Mouse (Mus musculus): ENCODE results near the gene Tecpr2. TPM values are rescaled to one million over a fixed set of nuclear protein-coding genes. Genes with fewer than 3 reads are reported as not detected.
"Not testable (repeated sequence)": the region's sequence is repeated elsewhere in the genome, so short reads cannot be mapped to it uniquely, and the experiment has no call there.

Gene Tecpr2
- 7.0 and 7.9 TPM in 2 replicates for polyA plus RNA-seq (2012; rRNA removed)

DNA sequence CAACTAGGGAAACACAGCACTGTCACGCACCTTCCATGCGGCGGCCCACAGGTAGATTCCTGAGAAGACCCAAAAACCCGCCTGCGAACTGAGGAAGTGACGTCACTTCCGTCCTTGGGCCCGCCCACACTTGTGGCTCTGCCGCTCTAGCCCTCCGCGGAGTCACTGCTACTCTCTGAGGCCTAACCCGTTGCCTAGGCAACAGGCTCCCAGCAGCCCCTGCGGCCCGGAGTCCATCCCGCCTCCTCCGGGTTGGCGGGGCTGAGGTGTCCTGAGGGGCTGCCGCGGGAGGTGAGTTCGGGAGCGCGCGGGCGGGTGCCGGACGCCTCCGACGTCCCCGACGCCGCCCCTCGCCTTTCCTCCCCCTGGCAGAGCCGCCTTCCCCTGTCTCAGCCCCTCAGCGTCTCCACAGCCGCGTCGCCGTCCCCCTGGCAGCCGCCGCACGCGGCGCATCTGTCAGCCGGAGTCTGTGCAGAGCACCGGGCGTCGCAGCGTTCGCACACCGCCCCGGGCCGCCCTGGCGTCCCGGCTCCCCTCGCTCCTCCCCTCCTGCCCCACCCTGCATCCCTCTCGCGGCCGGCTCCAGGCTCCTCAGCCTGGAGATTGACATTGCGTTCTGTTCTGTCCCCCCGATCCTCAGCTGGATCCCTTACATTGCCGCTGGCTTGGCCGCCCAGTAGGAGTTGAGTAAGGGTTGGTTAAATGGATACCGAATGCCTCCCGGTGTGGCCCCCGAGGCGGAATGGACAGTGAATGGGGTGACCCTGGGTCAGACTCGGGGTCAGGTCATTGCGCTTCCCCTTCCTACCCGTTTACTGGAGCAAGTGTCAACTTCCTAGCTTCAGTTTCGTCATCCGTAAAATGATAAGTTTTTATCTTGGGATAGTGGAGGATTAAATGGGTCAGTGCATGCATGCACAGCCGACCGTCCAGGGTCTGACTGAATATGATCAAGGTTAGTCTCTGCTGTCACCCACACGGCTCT lies at the start of gene Tecpr2, which contains the start of gene Cinp:
Gene Tecpr2 (plus strand): TSS at position 229 of the 985 bp plus-strand sequence.
Gene Cinp (minus strand): TSS at position 110 of the 985 bp plus-strand sequence.
- DNase-seq (ENCODE audit: low read depth): peak; percentile 68

- no peak for DNase-seq (ENCODE audit: low read depth)
Measured at GRCm38 (mm10) chr12:110840348-110841198, 48.5 kb upstream of the Tecpr2 start, which contains the start of gene Mok. Gene Mok (minus strand): TSS chr12:110840939.

- no peak for DNase-seq (ENCODE audit: low read depth)
Measured at GRCm38 (mm10) chr12:110841731-110842493, 47.2 kb upstream of the Tecpr2 start.

GRCm38 (mm10) chr12:110843194-110844048 lies 45.6 kb upstream of the Tecpr2 start:
- DNase-seq (ENCODE audit: low read depth): no peak

- peak; percentile 46 for DNase-seq (ENCODE audit: low read depth)
Measured at GRCm38 (mm10) chr12:110844227-110845130, 44.6 kb upstream of the Tecpr2 start.

GRCm38 (mm10) chr12:110845131-110845880 lies 43.8 kb upstream of the Tecpr2 start:
- DNase-seq (ENCODE audit: low read depth): peak; percentile 76

DNA sequence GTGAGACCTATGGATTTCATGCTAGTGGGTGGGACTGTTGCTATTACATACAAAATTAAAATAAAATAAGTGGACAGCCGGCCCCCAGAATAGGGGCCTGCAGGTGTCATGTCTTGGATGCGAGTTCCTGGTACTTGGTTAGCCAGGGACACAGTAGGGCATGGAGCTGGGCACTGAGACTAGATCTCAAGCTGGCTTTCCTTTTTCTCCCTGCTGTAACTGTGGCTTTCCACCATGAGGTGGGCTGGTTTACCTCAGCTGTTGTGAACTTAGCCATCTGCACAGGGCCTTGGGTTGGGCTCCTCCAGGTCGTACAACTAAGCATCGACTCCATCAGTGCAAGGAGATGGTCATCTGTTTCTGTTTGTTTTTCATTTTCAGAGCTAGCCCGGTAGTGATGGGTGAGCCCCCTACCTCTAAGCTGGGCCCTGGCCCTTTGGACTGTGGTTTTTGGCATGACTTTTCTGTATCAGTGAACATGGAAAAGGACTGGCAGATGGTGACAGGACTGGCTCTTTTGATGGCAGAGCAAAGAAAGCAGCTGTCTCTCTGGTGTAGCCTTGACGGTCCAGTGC lies 42.8 kb upstream of the Tecpr2 start:
- DNase-seq (ENCODE audit: low read depth): no peak

GRCm38 (mm10) chr12:110850010-110850928 lies 38.8 kb upstream of the Tecpr2 start, which contains the start of gene Zfp839:
Gene Zfp839 (plus strand): TSS chr12:110850253.
- DNase-seq (ENCODE audit: low read depth): no peak

DNA sequence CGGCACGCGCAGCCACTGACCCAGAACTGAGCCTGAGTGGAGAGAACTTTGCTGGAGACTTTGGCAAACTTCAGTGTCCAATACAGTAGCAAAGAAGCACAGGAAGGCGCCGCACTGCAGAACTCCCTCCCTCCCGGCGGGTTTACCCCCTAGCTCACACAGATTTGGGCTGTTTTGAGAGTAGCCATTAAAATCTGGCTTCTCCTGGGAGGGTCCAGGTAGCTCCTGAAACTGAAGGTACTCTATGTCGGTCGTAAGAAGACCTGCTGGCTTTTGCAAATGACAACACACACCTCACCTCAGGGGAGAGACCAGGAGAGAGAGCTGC lies 38.2 kb upstream of the Tecpr2 start:
- no peak for DNase-seq (ENCODE audit: low read depth)

- no peak for DNase-seq (ENCODE audit: low read depth)
Measured at GRCm38 (mm10) chr12:110851414-110851813, 37.6 kb upstream of the Tecpr2 start.

- no peak for DNase-seq (ENCODE audit: low read depth)
Measured at GRCm38 (mm10) chr12:110851923-110852322, 37.1 kb upstream of the Tecpr2 start.

DNA sequence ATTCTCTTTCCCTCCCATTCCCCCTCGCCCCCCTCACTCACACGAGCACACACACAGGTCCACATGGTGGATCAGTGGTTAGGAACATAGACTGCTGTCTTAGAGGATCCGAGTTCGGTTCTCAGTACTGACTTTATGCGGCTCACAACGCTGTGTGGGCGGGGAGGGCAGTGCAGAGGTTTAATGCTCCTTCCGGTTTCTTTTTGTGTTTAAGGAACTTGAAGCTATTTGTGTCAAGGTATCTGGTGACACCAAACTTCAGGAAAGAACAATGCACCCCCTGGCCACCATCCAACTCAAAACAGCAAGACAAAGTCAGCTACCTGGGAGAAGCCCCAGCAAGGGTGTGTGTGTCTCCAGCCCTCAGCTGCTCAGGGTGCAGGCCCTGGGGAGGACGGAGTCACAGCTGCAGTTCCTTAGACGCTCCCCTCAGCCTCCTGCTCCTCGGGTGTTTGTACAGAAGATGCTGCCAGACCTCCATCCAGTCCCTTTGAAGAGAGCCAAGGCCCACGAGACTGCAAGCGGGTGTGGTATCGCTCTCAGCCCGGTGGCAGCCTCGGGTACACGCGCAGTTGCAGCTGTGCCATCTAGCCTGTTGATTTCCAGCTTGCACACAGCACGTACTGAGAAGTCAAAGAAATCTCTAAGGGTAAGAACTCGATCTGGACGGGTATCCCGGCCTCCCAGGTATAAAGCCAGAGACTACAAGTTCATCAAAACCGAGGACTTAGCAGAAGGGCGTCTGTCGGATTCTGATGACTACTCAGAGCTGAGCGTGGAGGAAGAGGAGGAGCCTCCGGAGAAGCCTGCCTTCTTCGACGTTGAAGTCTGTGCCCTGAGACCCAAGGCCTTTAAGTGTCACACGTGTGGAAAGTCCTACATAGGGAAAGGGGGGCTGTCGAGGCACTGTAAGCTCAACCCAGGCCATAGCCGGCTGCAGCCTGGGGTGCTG lies 34.0 kb upstream of the Tecpr2 start:
- no peak for DNase-seq (ENCODE audit: low read depth)

DNA sequence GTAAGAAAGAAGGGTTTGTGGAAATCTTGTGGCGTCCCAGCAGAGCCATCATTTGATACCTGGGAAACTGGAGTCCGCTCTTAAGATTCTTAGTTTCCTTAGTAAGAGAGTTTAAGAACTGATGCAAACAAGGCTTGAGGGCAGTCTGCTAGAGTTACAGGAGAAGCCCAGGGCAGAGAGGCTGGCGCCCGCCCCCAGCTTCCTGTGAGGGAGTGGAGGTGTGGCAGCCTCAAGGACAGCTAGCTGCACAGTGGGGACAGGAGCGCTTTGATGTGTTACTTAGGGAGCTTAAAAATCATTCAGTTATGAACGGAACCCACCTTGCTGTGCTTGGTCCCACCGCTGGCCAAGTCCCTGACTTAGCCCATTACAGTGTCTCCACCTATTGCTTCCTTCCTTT lies 31.9 kb upstream of the Tecpr2 start:
- DNase-seq (ENCODE audit: low read depth): no peak

GRCm38 (mm10) chr12:110858681-110859080 lies 30.4 kb upstream of the Tecpr2 start:
- DNase-seq (ENCODE audit: low read depth): not testable (repeated sequence)

- DNase-seq (ENCODE audit: low read depth): no peak
Measured at GRCm38 (mm10) chr12:110860293-110860692, 28.8 kb upstream of the Tecpr2 start.

DNA sequence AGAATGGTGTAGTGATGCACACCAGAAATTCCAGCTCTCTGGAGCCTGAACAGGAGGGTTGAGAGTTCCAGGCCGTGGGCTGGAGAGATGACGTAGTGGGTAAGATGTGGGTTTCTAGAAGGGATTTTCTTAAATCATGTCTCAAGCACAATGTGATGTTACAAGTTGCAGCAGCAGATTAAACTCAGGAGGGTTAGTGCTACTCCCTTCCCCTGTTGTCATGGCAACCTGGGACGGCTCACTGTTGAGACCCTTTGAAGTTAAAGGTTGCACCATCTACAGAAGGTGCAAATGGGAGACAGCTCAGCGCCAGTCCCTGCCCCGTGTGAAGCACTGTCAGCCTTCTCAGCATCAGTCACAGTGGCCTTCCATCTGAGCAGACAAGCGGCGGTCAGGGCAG lies 27.8 kb upstream of the Tecpr2 start:
- no peak for DNase-seq (ENCODE audit: low read depth)

All from gonadal fat pad, adult 2 months (tissue).